Mouse (Mus musculus) hematopoietic stem cell, adult 5-6 weeks (primary cell): ENCODE data around the gene Lamb1. TPM values are rescaled to one million over a fixed set of nuclear protein-coding genes. Genes with fewer than 3 reads are reported as not detected.

ENCODE experiments used
- ATAC-seq, 2 experiments: fragments of 125-278 bp in 1 of 2; replicated peaks in 1 of 2; 2 replicates each; pipeline ENCODE4 v1.8.0; 2016 to 2017; ENCODE audit warnings: inconsistent platforms in 2 of 2, mild to moderate bottlenecking in 2 of 2, moderate number of reproducible peaks in 2 of 2, low read depth in 1 of 2, moderate TSS enrichment in 1 of 2; ENCODE audit not compliant: low FRiP score in 2 of 2, poor library complexity in 2 of 2, severe bottlenecking in 2 of 2, insufficient read depth in 1 of 2, low TSS enrichment in 1 of 2
- total RNA-seq: library from RNA; stranded (forward); fragments of 172-1452, 232-1000 nt; gene quantifications from 2 replicates; pipeline ENCODE4 v1.2.3, GENCODE M21; 2017

Gene Lamb1
- total RNA-seq, 1 experiment from 2014 or later = not detected

GRCm38 (mm10) chr12:31246153-31246552 is 18.9 kb upstream of the Lamb1 start:
- no peak for ATAC-seq

- no peak for ATAC-seq
Observed at GRCm38 (mm10) chr12:31246615-31247014, 18.4 kb upstream of the Lamb1 start.

- no peak for ATAC-seq
Observed at GRCm38 (mm10) chr12:31248165-31248564, 16.9 kb upstream of the Lamb1 start.

- ATAC-seq = no peak
Observed at GRCm38 (mm10) chr12:31248681-31249080, 16.4 kb upstream of the Lamb1 start.

GRCm38 (mm10) chr12:31252259-31252658 is 12.8 kb upstream of the Lamb1 start:
- ATAC-seq = no peak

- ATAC-seq = no peak
Observed at GRCm38 (mm10) chr12:31254978-31255377, 10.1 kb upstream of the Lamb1 start.

- no peak for ATAC-seq
Observed at GRCm38 (mm10) chr12:31256121-31256903, 8.7 kb upstream of the Lamb1 start.

GRCm38 (mm10) chr12:31261882-31262281 is 3.2 kb upstream of the Lamb1 start:
- no peak for ATAC-seq

GRCm38 (mm10) chr12:31263921-31264320 is 1.1 kb upstream of the Lamb1 start:
- no peak for ATAC-seq

- ATAC-seq = no peak
Observed at GRCm38 (mm10) chr12:31265722-31266431, 843 bp downstream of the Lamb1 start.

- ATAC-seq = no peak
Observed at GRCm38 (mm10) chr12:31266686-31267085, 1.7 kb downstream of the Lamb1 start.

- ATAC-seq = no peak
Observed at GRCm38 (mm10) chr12:31267363-31267762, 2.3 kb downstream of the Lamb1 start.

GRCm38 (mm10) chr12:31268315-31268714 is 3.3 kb downstream of the Lamb1 start:
- ATAC-seq = no peak

- ATAC-seq = no peak
Observed at GRCm38 (mm10) chr12:31269020-31269597, 4.1 kb downstream of the Lamb1 start.

GRCm38 (mm10) chr12:31270361-31270760 is 5.3 kb downstream of the Lamb1 start:
- ATAC-seq = no peak

- no peak for ATAC-seq
Observed at GRCm38 (mm10) chr12:31270776-31271175, 5.7 kb downstream of the Lamb1 start.

GRCm38 (mm10) chr12:31271361-31272011 is 6.5 kb downstream of the Lamb1 start:
- no peak for ATAC-seq
